Comparison of ENCODE assay signal across 8 mouse cellular contexts in genomic region chr1:175693429-175693960, GRCm38 (mm10). TPM values are rescaled to one million over a fixed set of nuclear protein-coding genes. Genes with fewer than 3 reads are reported as not detected.
DNase-seq lines count a peak whose midpoint lies in the region; ATAC-seq and TF ChIP-seq lines count a peak whose summit lies in the region.

No protein-coding gene starts in this region.

- H3K4me2 ChIP-seq in hindbrain, embryonic 13.5 days, result peak overlapping the region; percentile 74
- H3K4me2 ChIP-seq in liver, embryonic 16.5 days (ENCODE audit: low read depth, low read length), result peak overlapping the region; percentile 99

- H3K4me3 ChIP-seq in testis, adult 2 months (ENCODE audit: control insufficient read depth, low read depth, low read length), result peak overlapping the region; percentile 95
- H3K4me3 ChIP-seq in embryonic facial prominence, embryonic 10.5 days, result peak overlapping the region; percentile 84
- peak overlapping the region; percentile 77 for H3K4me3 ChIP-seq in hindbrain, embryonic 13.5 days
- H3K4me3 ChIP-seq in liver, embryonic 16.5 days (ENCODE audit: low read depth, low read length), result peak overlapping the region; percentile 80

- H3K27ac ChIP-seq in testis, adult 2 months (ENCODE audit: control insufficient read depth, insufficient read depth, low read depth, low read length), result no peak overlapping the region
- no peak overlapping the region for H3K27ac ChIP-seq in embryonic facial prominence, embryonic 10.5 days (replicated peaks)
- H3K27ac ChIP-seq in hindbrain, embryonic 13.5 days, result peak overlapping the region; percentile 30; the same call in 1 of the 2 replicates
- H3K27ac ChIP-seq in liver, embryonic 16.5 days (ENCODE audit: low read length), result peak overlapping the region; percentile 45; the same call in 1 of the 2 replicates

- no peaks in the 10 kb centered on the region for H3K9me3 ChIP-seq in embryonic facial prominence, embryonic 10.5 days
- H3K9me3 ChIP-seq in hindbrain, embryonic 13.5 days, result no peaks in the 10 kb centered on the region
- no peaks in the 10 kb centered on the region for H3K9me3 ChIP-seq in liver, embryonic 16.5 days (replicated peaks; ENCODE audit: control insufficient read depth, low read length)

- peak; percentile 0; the same call in 1 of the 2 replicates for ATAC-seq in hindbrain, embryonic 13.5 days (ENCODE audit: low FRiP score)
- ATAC-seq in liver, embryonic 16.5 days (ENCODE audit: low read depth), result no peak

- DNase-seq in testis, postnatal 14 days (ENCODE audit: low spot score), result no peak
- DNase-seq in embryonic facial prominence, embryonic 10.5 days (ENCODE audit: low spot score), result no peak
- DNase-seq in splenic B cell, adult 2 months (ENCODE audit: low read depth, low spot score), result peak; percentile 62
- DNase-seq in adrenal gland, postnatal 10 days, result no peak
- DNase-seq in Muller cell, postnatal 12 days (ENCODE audit: inconsistent ontology term), result no peak

- TF ChIP-seq POLR2A in testis, adult 2 months (IDR thresholded peaks at IDR 0.05; ENCODE audit: control insufficient read depth, low read depth, low read length), result no peak

- TF ChIP-seq CTCF in testis, adult 2 months (IDR thresholded peaks at IDR 0.05; ENCODE audit: control insufficient read depth, insufficient read depth, insufficient replicate concordance, low read depth, low read length), result no peak

- 48% methylated on average over 12 of the region's 12 CpGs for WGBS in embryonic facial prominence, embryonic 10.5 days
- 46% methylated on average over 12 of the region's 12 CpGs for WGBS in hindbrain, embryonic 13.5 days
- WGBS in liver, embryonic 16.5 days (ENCODE audit: insufficient replicate concordance), result 32% methylated on average over 12 of the region's 12 CpGs

- H3K4me1 ChIP-seq in testis, adult 2 months (ENCODE audit: control insufficient read depth, insufficient read depth, low read length), result 0 out of 2 replicates have a peak, but pooled peaks cover 2% of the 10 kb centered on the region
- H3K4me1 ChIP-seq in embryonic facial prominence, embryonic 10.5 days, result peaks cover 26% of the 10 kb centered on the region
- H3K4me1 ChIP-seq in hindbrain, embryonic 13.5 days (replicated peaks), result peaks cover 30% of the 10 kb centered on the region
- peaks cover 11% of the 10 kb centered on the region for H3K4me1 ChIP-seq in liver, embryonic 16.5 days (ENCODE audit: control insufficient read depth, low read depth, low read length)

- H3K9ac ChIP-seq in hindbrain, embryonic 13.5 days, result peak overlapping the region; percentile 56; the same call in 1 of the 2 replicates
- peak overlapping the region; percentile 64 for H3K9ac ChIP-seq in liver, embryonic 16.5 days (ENCODE audit: low read depth, low read length)

- H3K36me3 ChIP-seq in testis, adult 2 months (ENCODE audit: control insufficient read depth, insufficient read depth, low read length), result no peaks in the 10 kb centered on the region
- H3K36me3 ChIP-seq in embryonic facial prominence, embryonic 10.5 days (replicated peaks), result peaks cover under 1% of the 10 kb centered on the region; the same call in 1 of the 2 replicates
- no peaks in the 10 kb centered on the region for H3K36me3 ChIP-seq in hindbrain, embryonic 13.5 days
- no peaks in the 10 kb centered on the region for H3K36me3 ChIP-seq in liver, embryonic 16.5 days (ENCODE audit: control insufficient read depth, insufficient read depth)
- H3K36me3 ChIP-seq in splenic B cell, adult 2 months (ENCODE audit: control insufficient read depth, insufficient read depth, low read length, poor library complexity, severe bottlenecking), result no peaks in the 10 kb centered on the region

- H3K27me3 ChIP-seq in testis, adult 2 months (ENCODE audit: control insufficient read depth, insufficient read depth, low read length), result no peaks in the 10 kb centered on the region
- no peaks in the 10 kb centered on the region for H3K27me3 ChIP-seq in embryonic facial prominence, embryonic 10.5 days (replicated peaks; ENCODE audit: low read depth, poor library complexity, severe bottlenecking)
- no peaks in the 10 kb centered on the region for H3K27me3 ChIP-seq in hindbrain, embryonic 13.5 days
- no peaks in the 10 kb centered on the region for H3K27me3 ChIP-seq in liver, embryonic 16.5 days (ENCODE audit: control insufficient read depth, insufficient read depth, low read depth, low read length)
- H3K27me3 ChIP-seq in splenic B cell, adult 2 months (ENCODE audit: control insufficient read depth, insufficient read depth, low read length, poor library complexity, severe bottlenecking), result no peaks in the 10 kb centered on the region; the same call in 1 of the 2 replicates

RNA-seq across cellular contexts. Expression of gene Chml, which starts 0.8 kb away (rescaled TPM):
- polyA plus RNA-seq in testis, adult 2 months (2012; rRNA removed), result 3.8 and 4.0 TPM in 2 replicates
- 5.0 and 5.2 TPM in 2 replicates for polyA plus RNA-seq in embryonic facial prominence, embryonic 10.5 days (2016; fragmentation: Nextera tagmentation; extraction: Ambion mirVana)
- 3.0 and 3.3 TPM in 2 replicates for polyA plus RNA-seq in hindbrain, embryonic 13.5 days (2015; fragmentation: Nextera tagmentation; extraction: Ambion mirVana)
- 0.83 TPM in 2 replicates for polyA plus RNA-seq in liver, embryonic 16.5 days (2015; fragmentation: Nextera tagmentation; extraction: Ambion mirVana)
- total RNA-seq in adrenal gland, postnatal 10 days (2021), result 1 to 10 TPM; 6.0 to 8.7 TPM

RNA-seq across cellular contexts. Expression of gene Opn3, which starts 0.9 kb away (rescaled TPM):
- polyA plus RNA-seq in testis, adult 2 months (2012; rRNA removed), result 13.0 and 14.7 TPM in 2 replicates
- 9.5 and 11.6 TPM in 2 replicates for polyA plus RNA-seq in embryonic facial prominence, embryonic 10.5 days (2016; fragmentation: Nextera tagmentation; extraction: Ambion mirVana)
- 5.4 and 6.8 TPM in 2 replicates for polyA plus RNA-seq in hindbrain, embryonic 13.5 days (2015; fragmentation: Nextera tagmentation; extraction: Ambion mirVana)
- 1.0 and 1.3 TPM in 2 replicates for polyA plus RNA-seq in liver, embryonic 16.5 days (2015; fragmentation: Nextera tagmentation; extraction: Ambion mirVana)
- 1 to 10 TPM; 5.1 to 5.5 TPM for total RNA-seq in adrenal gland, postnatal 10 days (2021)

RNA-seq across cellular contexts. Expression of gene Wdr64, which starts 4.9 kb away (rescaled TPM):
- 72.6 and 76.1 TPM in 2 replicates for polyA plus RNA-seq in testis, adult 2 months (2012; rRNA removed)
- polyA plus RNA-seq in embryonic facial prominence, embryonic 10.5 days (2016; fragmentation: Nextera tagmentation; extraction: Ambion mirVana), result not detected in 2 replicates
- not detected in 2 replicates for polyA plus RNA-seq in hindbrain, embryonic 13.5 days (2015; fragmentation: Nextera tagmentation; extraction: Ambion mirVana)
- not detected in 2 replicates for polyA plus RNA-seq in liver, embryonic 16.5 days (2015; fragmentation: Nextera tagmentation; extraction: Ambion mirVana)
- total RNA-seq in adrenal gland, postnatal 10 days (2021), result not detected

Comparison
In these comparisons a context has a peak if more than half of its experiments do, and no peak if none do; other contexts are left out.
1. H3K27ac ChIP-seq: peak in hindbrain, embryonic 13.5 days (single experiment) and liver, embryonic 16.5 days (single experiment); none in testis, adult 2 months (single experiment) and embryonic facial prominence, embryonic 10.5 days (single experiment).
2. RNA of gene Wdr64, which starts 4.9 kb away (polyA plus RNA-seq): 72.6 to 76.1 TPM in testis, adult 2 months; not detected in hindbrain, embryonic 13.5 days, not detected in embryonic facial prominence, embryonic 10.5 days and not detected in liver, embryonic 16.5 days; every median in the first group is over 10 times any median in the second.
3. Peak in every context shown above with its lines, with median percentiles within 50 percentile points of each other: H3K4me3 ChIP-seq.